Mouse (Mus musculus) left cerebral cortex, adult 9 months (tissue): ENCODE data around the gene Enox1.
A peak's percentile ranks its signal among the peaks of the same experiment; 100 is the strongest.

Experiments used
- DNase-seq, 2 experiments: peaks; one replicate each; pipeline ENCODE4 v3.0.0; 2022; ENCODE audit warnings: low spot score in 2 of 2

The Enox1 gene

GRCm38 (mm10) chr14:77615201-77615600 lies 458.6 kb downstream of the Enox1 start:
- DNase-seq, result no peak

- no peak for DNase-seq
Observed at GRCm38 (mm10) chr14:77617250-77617649, 460.7 kb downstream of the Enox1 start.

- no peak for DNase-seq
Observed at GRCm38 (mm10) chr14:77618131-77618805, 461.7 kb downstream of the Enox1 start.

GRCm38 (mm10) chr14:77621473-77622264 lies 465.1 kb downstream of the Enox1 start:
- DNase-seq, result peak; percentile 44 to 64

GRCm38 (mm10) chr14:77626557-77627507 lies 470.3 kb downstream of the Enox1 start:
- no peak for DNase-seq

GRCm38 (mm10) chr14:77632466-77633171 lies 476.1 kb downstream of the Enox1 start:
- no peak for DNase-seq

GRCm38 (mm10) chr14:77633172-77633542 lies 476.6 kb downstream of the Enox1 start:
- DNase-seq, result no peak

- DNase-seq, result peak in 1 of 2 experiments; percentile 69
Observed at GRCm38 (mm10) chr14:77636931-77637330, 480.4 kb downstream of the Enox1 start.

- no peak for DNase-seq
Observed at GRCm38 (mm10) chr14:77638148-77638547, 481.6 kb downstream of the Enox1 start.

GRCm38 (mm10) chr14:77638616-77639015 lies 482.1 kb downstream of the Enox1 start:
- no peak for DNase-seq

- no peak for DNase-seq
Observed at GRCm38 (mm10) chr14:77639586-77639985, 483.0 kb downstream of the Enox1 start.

- DNase-seq, result no peak
Observed at GRCm38 (mm10) chr14:77642314-77642713, 485.8 kb downstream of the Enox1 start.

GRCm38 (mm10) chr14:77646196-77646595 lies 489.6 kb downstream of the Enox1 start:
- no peak for DNase-seq

GRCm38 (mm10) chr14:77647017-77647416 lies 490.5 kb downstream of the Enox1 start:
- peak in 1 of 2 experiments; percentile 25 for DNase-seq

GRCm38 (mm10) chr14:77648305-77648704 lies 491.7 kb downstream of the Enox1 start:
- DNase-seq, result no peak

GRCm38 (mm10) chr14:77658739-77659138 lies 502.2 kb downstream of the Enox1 start:
- DNase-seq, result no peak

- no peak for DNase-seq
Observed at GRCm38 (mm10) chr14:77662273-77662672, 505.7 kb downstream of the Enox1 start.

GRCm38 (mm10) chr14:77662994-77663393 lies 506.4 kb downstream of the Enox1 start:
- no peak for DNase-seq

GRCm38 (mm10) chr14:77668096-77668495 lies 511.5 kb downstream of the Enox1 start:
- DNase-seq, result no peak

GRCm38 (mm10) chr14:77669494-77669893 lies 512.9 kb downstream of the Enox1 start:
- no peak for DNase-seq

- peak in 1 of 2 experiments; percentile 15 for DNase-seq
Observed at GRCm38 (mm10) chr14:77670945-77671344, 514.4 kb downstream of the Enox1 start.
